Mouse (Mus musculus) heart, embryonic 13.5 days (tissue): ENCODE measurements around the gene Sprr2j-ps. TPM values are rescaled to one million over a fixed set of nuclear protein-coding genes. Genes with fewer than 3 reads are reported as not detected.

ENCODE experiments used
- ATAC-seq: fragments of 200-750 bp; cut with Nextera tagmentation; 2 replicates; pipeline ENCODE4 v1.8.0; 2017; ENCODE audit warnings: moderate TSS enrichment; ENCODE audit not compliant: insufficient number of reproducible peaks, low FRiP score, low TSS enrichment; ENCODE audit errors: extremely low read depth
- H3K27ac ChIP-seq: fragments of 300-500 bp; sonication (generic); replicated peaks from 2 replicates; pipeline ENCODE4 v1.5.1; 2015; ENCODE audit warnings: moderate library complexity, mild to moderate bottlenecking, inconsistent platforms
- H3K27me3 ChIP-seq: fragments of 300-500 bp; sonication (generic); replicated peaks from 2 replicates; pipeline ENCODE4 v1.6.1; 2015; ENCODE audit warnings: mild to moderate bottlenecking, inconsistent platforms
- H3K36me3 ChIP-seq: fragments of 300-500 bp; sonication (generic); 2 replicates; pipeline ENCODE4 v1.6.1; 2015; ENCODE audit warnings: mild to moderate bottlenecking, inconsistent platforms
- H3K4me1 ChIP-seq: fragments of 300-500 bp; sonication (generic); 2 replicates; pipeline ENCODE4 v1.6.1; 2015; ENCODE audit warnings: inconsistent platforms
- H3K4me2 ChIP-seq: fragments of 300-500 bp; sonication (generic); 2 replicates; pipeline ENCODE4 v1.6.1; 2015; ENCODE audit warnings: inconsistent platforms, mild to moderate bottlenecking, moderate library complexity
- H3K4me3 ChIP-seq: fragments of 300-500 bp; sonication (generic); 2 replicates; pipeline ENCODE4 v1.5.1; 2015; ENCODE audit warnings: moderate library complexity, mild to moderate bottlenecking, inconsistent platforms
- H3K9ac ChIP-seq: fragments of 300-500 bp; sonication (generic); 2 replicates; pipeline ENCODE4 v1.6.1; 2015; ENCODE audit warnings: inconsistent platforms, mild to moderate bottlenecking, moderate library complexity
- H3K9me3 ChIP-seq: fragments of 300-500 bp; sonication (generic); 2 replicates; pipeline ENCODE4 v1.6.1; 2016; ENCODE audit warnings: inconsistent platforms
- polyA plus RNA-seq: library from polyadenylated mRNA; unstranded; fragments of >200 nt; fragmentation: Nextera tagmentation; extraction: Ambion mirVana; gene quantifications from 2 replicates; pipeline ENCODE4 v1.2.1, GENCODE M21; 2015

The Sprr2j-ps gene
- polyA plus RNA-seq, 1 experiment from 2014 or later, result not detected

- Histone ChIP-seq H3K4me1 (no peaks in the 10 kb centered on the region), H3K36me3 (no peaks in the 10 kb centered on the region), H3K9me3 (no peaks in the 10 kb centered on the region), H3K4me2 (no peak overlapping the region), H3K27ac (no peak overlapping the region), H3K4me3 (no peak overlapping the region), H3K27me3 (no peaks in the 10 kb centered on the region), H3K9ac (no peak overlapping the region)
- ATAC-seq, result no peak
These were observed 49.5 kb downstream of the Sprr2j-ps start for GRCm38 (mm10) chr3:92467424-92467823.

Other genes starting within 250 kb of the Sprr2j-ps start
- not detected in 2 replicates for gene Sprr2a1, start 202.3 kb upstream of the Sprr2j-ps start, polyA plus RNA-seq
- 1.6 and 2.0 TPM in 2 replicates for gene Sprr2a2, start 202.2 kb upstream of the Sprr2j-ps start, polyA plus RNA-seq
- gene Sprr2a3, start 132.7 kb upstream of the Sprr2j-ps start, polyA plus RNA-seq, result not detected in 2 replicates
- not detected in 2 replicates for gene Sprr2b, start 101.5 kb upstream of the Sprr2j-ps start, polyA plus RNA-seq
- gene Sprr2d, start 78.9 kb upstream of the Sprr2j-ps start, polyA plus RNA-seq, result not detected in 2 replicates
- gene Sprr2e, start 65.9 kb upstream of the Sprr2j-ps start, polyA plus RNA-seq, result not detected in 2 replicates
- not detected in 2 replicates for gene Sprr2f, start 52.9 kb upstream of the Sprr2j-ps start, polyA plus RNA-seq
- not detected in 2 replicates for gene Sprr2h, start 32.4 kb upstream of the Sprr2j-ps start, polyA plus RNA-seq
- gene Sprr2i, start 10.1 kb upstream of the Sprr2j-ps start, polyA plus RNA-seq, result not detected in 2 replicates
- gene Gm9774, start 11.3 kb downstream of the Sprr2j-ps start, polyA plus RNA-seq, result 6.5 and 6.8 TPM in 2 replicates
- gene Sprr2k, start 14.5 kb downstream of the Sprr2j-ps start, polyA plus RNA-seq, result not detected in 2 replicates
- gene Sprr1b, start 20.7 kb downstream of the Sprr2j-ps start, polyA plus RNA-seq, result not detected in 2 replicates
- gene Sprr3, start 40.6 kb downstream of the Sprr2j-ps start, polyA plus RNA-seq, result not detected in 2 replicates
- 0.19 and 0.31 TPM in 2 replicates for gene Sprr1a, start 67.8 kb downstream of the Sprr2j-ps start, polyA plus RNA-seq
- gene Sprr4, start 82.4 kb downstream of the Sprr2j-ps start, polyA plus RNA-seq, result not detected in 2 replicates
- not detected in 2 replicates for gene 2310046K23Rik, start 116.4 kb downstream of the Sprr2j-ps start, polyA plus RNA-seq
- gene Ivl, start 155.7 kb downstream of the Sprr2j-ps start, polyA plus RNA-seq, result not detected in 2 replicates
- gene Smcp, start 170.9 kb downstream of the Sprr2j-ps start, polyA plus RNA-seq, result not detected in 2 replicates
- gene 2210017I01Rik, start 189.4 kb downstream of the Sprr2j-ps start, polyA plus RNA-seq, result not detected in 2 replicates
- gene Lce6a, start 203.6 kb downstream of the Sprr2j-ps start, polyA plus RNA-seq, result not detected in 2 replicates
- gene Lce1a1, start 230.2 kb downstream of the Sprr2j-ps start, polyA plus RNA-seq, result not detected in 2 replicates
- gene Lce1b, start 238.8 kb downstream of the Sprr2j-ps start, polyA plus RNA-seq, result not detected in 2 replicates